Mouse (Mus musculus) hematopoietic multipotent progenitor cell, adult 10-12 weeks (in vitro differentiated cells): ENCODE measurements around the gene Fam90a1b. TPM values are rescaled to one million over a fixed set of nuclear protein-coding genes. Genes with fewer than 3 reads are reported as not detected.

ENCODE experiments used
- polyA plus RNA-seq: library from polyadenylated mRNA; stranded (reverse); fragments of >175 nt; gene quantifications from 2 replicates; pipeline ENCODE4 v1.2.3, GENCODE M21; 2012; ENCODE audit warnings: low replicate concordance

The Fam90a1b gene
- not detected in 2 replicates for polyA plus RNA-seq

DNA sequence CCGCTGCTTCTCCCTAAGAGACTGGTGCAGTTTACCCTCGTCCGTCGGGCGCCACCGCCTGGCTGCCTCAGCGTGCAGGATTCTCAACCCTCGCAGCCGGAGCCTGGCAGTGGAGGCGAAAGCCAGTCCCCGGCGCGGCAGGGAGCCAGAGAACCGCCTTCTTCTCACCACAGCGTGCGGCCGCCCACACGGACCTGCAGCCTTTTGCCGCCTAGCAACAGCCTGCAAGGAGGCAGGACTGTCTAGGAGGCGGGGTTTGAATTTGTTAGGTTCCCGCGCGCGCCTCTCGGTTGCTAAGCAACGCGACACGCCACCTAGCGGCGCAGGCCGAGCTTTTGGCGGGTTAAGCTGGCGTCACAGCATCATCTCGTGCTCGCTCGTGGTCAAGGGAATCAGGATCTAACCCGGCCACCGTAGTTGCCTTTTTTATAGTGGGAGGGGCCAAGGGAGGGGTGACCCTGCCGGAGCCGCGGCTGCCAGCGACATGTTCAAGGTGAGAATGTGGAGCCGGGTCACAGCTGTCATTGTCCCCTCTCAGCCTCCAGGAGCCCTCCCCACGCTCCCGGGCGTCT lies at the start of gene Fam90a1b, which contains the start of gene Apoo:
TSS of gene Fam90a1b (minus strand) at position 108 of the 572 bp plus-strand sequence.
TSS of gene Apoo (plus strand) at position 448 of the 572 bp plus-strand sequence.

Other genes starting within 250 kb of the Fam90a1b start
- gene Zfx, start 243.1 kb downstream of the Fam90a1b start, polyA plus RNA-seq: 2.6 and 3.3 TPM in 2 replicates
- 7.1 and 15.6 TPM in 2 replicates for gene Eif2s3x, start 153.9 kb downstream of the Fam90a1b start, polyA plus RNA-seq
- gene Klhl15, start 132.2 kb downstream of the Fam90a1b start, polyA plus RNA-seq: 29.0 and 54.0 TPM in 2 replicates
- gene Apoo, start 340 bp upstream of the Fam90a1b start, polyA plus RNA-seq: 0.27 and 1.2 TPM in 2 replicates
- 13.4 and 16.9 TPM in 2 replicates for gene Maged1, start 175.4 kb upstream of the Fam90a1b start, polyA plus RNA-seq